ENCODE assay signal across 11 mouse cellular contexts in the genomic region with DNA sequence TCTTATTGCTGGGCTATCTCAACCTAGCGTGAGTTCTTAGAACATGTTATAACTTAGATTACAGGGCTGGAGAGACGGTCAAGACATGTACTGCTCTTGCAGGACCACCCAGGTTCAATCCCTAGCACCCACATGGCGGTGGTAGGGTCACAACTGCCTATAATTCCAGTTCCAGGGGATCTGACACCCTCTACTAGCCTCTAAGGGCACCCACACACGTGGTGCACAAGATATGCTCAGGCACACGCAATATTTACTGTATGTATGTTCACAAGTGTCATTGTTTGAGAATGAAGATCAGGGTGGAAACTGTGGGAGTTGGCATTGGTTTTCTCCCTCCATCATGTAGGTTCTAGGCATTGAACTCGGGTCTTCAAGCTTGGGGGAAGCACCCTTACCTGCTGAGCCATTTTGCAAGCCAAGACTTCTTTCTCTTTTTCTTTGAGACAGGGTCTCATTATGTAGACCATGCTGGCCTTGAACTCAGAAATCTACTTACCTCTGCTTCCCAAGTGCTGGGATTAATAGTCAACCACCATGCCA. TPM values are rescaled to one million over a fixed set of nuclear protein-coding genes. Genes with fewer than 3 reads are reported as not detected.
A peak's percentile ranks its signal among the peaks of the same experiment; 100 is the strongest.
DNase-seq lines count a peak whose midpoint lies in the region; ATAC-seq and TF ChIP-seq lines count a peak whose summit lies in the region.
"Had no signal": no experiment of that assay in that cellular context is flagged by ENCODE, and none has a peak within 500 bp of the region (broad histone marks: within the 10 kb centered on the region; RNA-seq: fewer than 3 reads in every experiment).

No protein-coding gene starts in this region.

- ATAC-seq in heart, embryonic 12.5 days (ENCODE audit: insufficient number of reproducible peaks, low FRiP score): no peak
- ATAC-seq in lung, postnatal 0 days: no peak
- ATAC-seq in embryonic facial prominence, embryonic 15.5 days (ENCODE audit: insufficient number of reproducible peaks, low FRiP score, low TSS enrichment, low read depth): no peak

- H3K27ac ChIP-seq in heart, embryonic 12.5 days (ENCODE audit: poor library complexity, severe bottlenecking): peak overlapping the region; percentile 83; the same call in 1 of the 2 replicates
- H3K27ac ChIP-seq in lung, postnatal 0 days (ENCODE audit: low read length): peak overlapping the region; percentile 93; the same call in 1 of the 2 replicates
- H3K27ac ChIP-seq in embryonic facial prominence, embryonic 15.5 days (replicated peaks): no peak overlapping the region
- H3K27ac ChIP-seq in macrophage: peak overlapping the region; percentile 86

- no peak overlapping the region for H3K4me3 ChIP-seq in heart, embryonic 12.5 days
- no peak overlapping the region for H3K4me3 ChIP-seq in lung, postnatal 0 days (ENCODE audit: low read depth, low read length)
- H3K4me3 ChIP-seq in embryonic facial prominence, embryonic 15.5 days (replicated peaks): no peak overlapping the region; the same call in 1 of the 2 replicates
- H3K4me3 ChIP-seq in macrophage (ENCODE audit: inconsistent target): peak overlapping the region; percentile 45; the same call in 1 of the 2 replicates

- no peak for TF ChIP-seq EP300 in lung, postnatal 0 days (IDR thresholded peaks at IDR 0.05)

- 91% methylated on average over 6 of the region's 6 CpGs for WGBS in heart, embryonic 12.5 days
- WGBS in lung, postnatal 0 days: 93% methylated on average over 6 of the region's 6 CpGs
- WGBS in embryonic facial prominence, embryonic 15.5 days: 91% methylated on average over 6 of the region's 6 CpGs
- 94% methylated on average over 6 of the region's 6 CpGs for WGBS in macrophage (ENCODE audit: missing documents)

- H3K4me2 ChIP-seq in heart, embryonic 12.5 days: peak overlapping the region; percentile 80
- H3K4me2 ChIP-seq in lung, postnatal 0 days (replicated peaks; ENCODE audit: low read depth, low read length): peak overlapping the region; percentile 98; the same call in 1 of the 2 replicates
- peak overlapping the region; percentile 76 for H3K4me2 ChIP-seq in embryonic facial prominence, embryonic 15.5 days (replicated peaks)

- no peak for TF ChIP-seq CTCF in lung, postnatal 0 days (IDR thresholded peaks at IDR 0.05)

- intact Hi-C loops in heart, postnatal 36 days (cut with DNase I): loop anchor here (5.0 to 10.0 kb wide), 2 partner anchors 66 to 648 kb away; a partner anchor contains a TSS

- H3K4me1 ChIP-seq in heart, embryonic 12.5 days (replicated peaks): peaks cover 21% of the 10 kb centered on the region
- H3K4me1 ChIP-seq in lung, postnatal 0 days (ENCODE audit: insufficient read depth, low read depth, low read length): peaks cover 4% of the 10 kb centered on the region; the same call in 1 of the 2 replicates
- H3K4me1 ChIP-seq in embryonic facial prominence, embryonic 15.5 days: peaks cover 35% of the 10 kb centered on the region

- no peaks in the 10 kb centered on the region for H3K27me3 ChIP-seq in heart, embryonic 12.5 days (replicated peaks)
- no peaks in the 10 kb centered on the region for H3K27me3 ChIP-seq in lung, postnatal 0 days (replicated peaks; ENCODE audit: insufficient read depth, low read length)
- no peaks in the 10 kb centered on the region for H3K27me3 ChIP-seq in embryonic facial prominence, embryonic 15.5 days

- peaks cover 35% of the 10 kb centered on the region for H3K79me2 ChIP-seq in macrophage (ENCODE audit: inconsistent target)

- no peaks in the 10 kb centered on the region for H3K36me3 ChIP-seq in heart, embryonic 12.5 days
- no peaks in the 10 kb centered on the region for H3K36me3 ChIP-seq in lung, postnatal 0 days (ENCODE audit: insufficient read depth, low read length)
- H3K36me3 ChIP-seq in embryonic facial prominence, embryonic 15.5 days: no peaks in the 10 kb centered on the region
- no peaks in the 10 kb centered on the region for H3K36me3 ChIP-seq in macrophage (ENCODE audit: inconsistent target)

- H3K9me3 ChIP-seq in heart, embryonic 12.5 days (replicated peaks): no peaks in the 10 kb centered on the region
- no peaks in the 10 kb centered on the region for H3K9me3 ChIP-seq in lung, postnatal 0 days (ENCODE audit: low read length)
- no peaks in the 10 kb centered on the region for H3K9me3 ChIP-seq in embryonic facial prominence, embryonic 15.5 days (replicated peaks)

- no peak overlapping the region for H3K9ac ChIP-seq in heart, embryonic 12.5 days
- H3K9ac ChIP-seq in lung, postnatal 0 days (replicated peaks; ENCODE audit: low read depth): no peak overlapping the region
- no peak overlapping the region for H3K9ac ChIP-seq in embryonic facial prominence, embryonic 15.5 days

- DNase-seq in heart, postnatal 36 days: no peak
- DNase-seq in lung, postnatal 0 days (ENCODE audit: low spot score): no peak
- no peak for DNase-seq in lung, postnatal 25 days (ENCODE audit: low spot score)
- no peak for DNase-seq in cerebellum, adult 11-12 months
- DNase-seq in embryo, embryonic 10 days (ENCODE audit: low spot score): no peak
- DNase-seq: adrenal gland, postnatal 14 days; spleen, adult 18-20 months had no signal

RNA-seq across cellular contexts. Expression of a gene that starts 1.2 kb away (rescaled TPM):
- 18.2 and 20.0 TPM in 2 replicates for polyA plus RNA-seq in heart, embryonic 12.5 days (2016; fragmentation: Nextera tagmentation; extraction: Ambion mirVana)
- 10 to 100 TPM; 11.4 to 11.8 TPM for total RNA-seq in heart, postnatal 36 days (2021)
- 11.1 and 12.7 TPM in 2 replicates for polyA plus RNA-seq in lung, postnatal 0 days (2015; fragmentation: Nextera tagmentation; extraction: Ambion mirVana)
- polyA plus RNA-seq in embryonic facial prominence, embryonic 15.5 days (2015; fragmentation: Nextera tagmentation; extraction: Ambion mirVana): 23.7 and 25.8 TPM in 2 replicates
- 10 to 100 TPM; 16.8 to 42.5 (median 23.5) TPM for total RNA-seq in macrophage (2018; cell fraction: chromatin; rRNA removed)
- total RNA-seq in macrophage (2018; cell fraction: cytosol; rRNA removed): 10 to 100 TPM; 13.5 to 25.0 (median 18.3) TPM
- total RNA-seq in macrophage (2018; cell fraction: nucleus; rRNA removed): 10 to 100 TPM; 15.7 to 46.5 (median 23.1) TPM
- 11.6 to 18.7 TPM (median 16.1 TPM) in 3 replicates for polyA plus RNA-seq in macrophage (2018)

RNA-seq across cellular contexts. Expression of a gene that starts 7.0 kb away (rescaled TPM):
- polyA plus RNA-seq in heart, embryonic 12.5 days (2016; fragmentation: Nextera tagmentation; extraction: Ambion mirVana): 32.9 and 33.4 TPM in 2 replicates
- 10 to 100 TPM; 91.0 to 93.7 TPM for total RNA-seq in heart, postnatal 36 days (2021)
- polyA plus RNA-seq in lung, postnatal 0 days (2015; fragmentation: Nextera tagmentation; extraction: Ambion mirVana): 29.3 and 33.4 TPM in 2 replicates
- 43.9 and 45.1 TPM in 2 replicates for polyA plus RNA-seq in embryonic facial prominence, embryonic 15.5 days (2015; fragmentation: Nextera tagmentation; extraction: Ambion mirVana)
- 10 to 100 TPM; 23.6 to 59.4 (median 36.0) TPM for total RNA-seq in macrophage (2018; cell fraction: chromatin; rRNA removed)
- total RNA-seq in macrophage (2018; cell fraction: cytosol; rRNA removed): 100 to 1,000 TPM in 2 of 26 experiments, 10 to 100 TPM in 24; 75.1 to 105 (median 85.7) TPM
- total RNA-seq in macrophage (2018; cell fraction: nucleus; rRNA removed): 10 to 100 TPM; 37.3 to 81.8 (median 59.9) TPM
- polyA plus RNA-seq in macrophage (2018): 80.7 to 108 TPM (median 104 TPM) in 3 replicates

RNA-seq across cellular contexts. Expression of a gene that starts 58.4 kb away (rescaled TPM):
- polyA plus RNA-seq in heart, embryonic 12.5 days (2016; fragmentation: Nextera tagmentation; extraction: Ambion mirVana): not detected in 2 replicates
- total RNA-seq in heart, postnatal 36 days (2021): not detected
- polyA plus RNA-seq in lung, postnatal 0 days (2015; fragmentation: Nextera tagmentation; extraction: Ambion mirVana): 0.13 and 0.27 TPM in 2 replicates
- 0.20 and 0.28 TPM in 2 replicates for polyA plus RNA-seq in embryonic facial prominence, embryonic 15.5 days (2015; fragmentation: Nextera tagmentation; extraction: Ambion mirVana)
- total RNA-seq in macrophage (2018; cell fraction: chromatin; rRNA removed): not detected
- total RNA-seq in macrophage (2018; cell fraction: cytosol; rRNA removed): not detected
- not detected for total RNA-seq in macrophage (2018; cell fraction: nucleus; rRNA removed)
- polyA plus RNA-seq in macrophage (2018): not detected in 3 replicates
- total RNA-seq: adrenal gland, postnatal 14 days; common myeloid progenitor, adult 5-6 weeks had no signal
